Mouse (Mus musculus): Measurements from ENCODE around the gene Dazap1. TPM values are rescaled to one million over a fixed set of nuclear protein-coding genes. Genes with fewer than 3 reads are reported as not detected.

Dazap1 gene
- polyA plus RNA-seq, 1 experiment from 2014 or later: 69.7 TPM

DNA sequence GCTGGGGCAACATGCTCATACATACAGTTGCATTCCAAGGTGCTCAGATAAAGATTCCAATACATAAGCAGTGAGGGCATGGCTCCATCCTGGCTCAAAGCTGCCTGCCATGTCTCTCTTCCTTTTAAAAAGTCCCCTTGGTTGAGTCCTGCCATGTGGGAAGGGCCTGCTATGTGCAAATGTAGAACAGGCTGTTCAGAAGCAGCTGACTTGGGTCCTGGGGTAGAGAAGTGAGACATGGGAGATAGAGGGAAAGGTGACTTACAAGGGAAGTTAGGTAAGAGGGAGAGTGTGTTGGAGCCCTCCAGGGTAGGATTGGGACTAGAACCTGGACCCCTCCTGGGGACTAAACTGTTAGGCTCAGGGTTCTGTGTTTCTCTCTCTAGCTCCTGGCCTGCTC lies 9.3 kb upstream of the Dazap1 start:
- Histone ChIP-seq H3K27me3 (no peaks in the 10 kb centered on the region), H3K36me3 (replicated peaks) (peaks cover 45% of the 10 kb centered on the region), H3K4me2 (no peak overlapping the region), H3K4me1 (peaks cover 21% of the 10 kb centered on the region), H3K27ac (no peak overlapping the region), H3K9ac (no peak overlapping the region), H3K9me3 (no peaks in the 10 kb centered on the region), H3K4me3 (replicated peaks) (no peak overlapping the region)
- ATAC-seq (ENCODE audit: low FRiP score): no peak

DNA sequence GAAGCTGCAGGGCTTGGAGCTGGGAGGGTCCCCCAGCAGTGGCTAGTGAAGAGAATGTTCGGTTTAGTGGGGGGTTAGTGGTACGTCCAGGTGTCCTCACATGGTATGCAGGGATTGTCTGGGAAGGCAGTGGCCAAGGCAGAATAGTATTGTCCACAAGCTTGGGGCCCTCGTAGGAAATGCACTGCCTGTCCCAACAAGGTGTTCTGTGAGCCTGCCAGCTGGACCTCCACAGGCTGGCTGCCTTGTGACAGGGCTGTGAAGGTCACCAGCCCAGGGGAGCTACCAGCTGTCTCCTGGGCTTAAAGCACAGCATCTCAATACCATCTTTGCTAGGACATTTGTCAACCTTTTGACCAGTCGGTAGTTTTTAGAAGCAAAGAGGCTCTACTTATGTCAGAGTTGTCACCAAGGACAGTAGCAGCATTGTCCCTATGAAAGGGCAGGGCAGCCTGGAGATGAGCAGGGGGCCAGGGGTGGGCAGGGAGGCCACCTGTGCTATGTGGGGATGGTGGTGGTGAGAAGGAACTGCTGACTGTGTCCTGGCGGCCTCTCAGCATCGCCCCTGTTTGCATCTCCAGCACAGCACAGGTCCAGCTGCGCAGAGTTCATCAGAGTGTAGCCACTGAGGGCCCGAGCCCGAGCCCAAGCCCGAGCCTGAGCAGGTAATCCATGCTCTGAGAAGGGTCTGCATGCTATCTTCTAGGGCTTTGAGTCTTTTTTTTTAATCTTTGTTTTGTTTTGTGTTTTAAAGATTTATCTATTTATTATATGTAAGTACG lies 8.6 kb upstream of the Dazap1 start:
- no peaks in the 10 kb centered on the region for H3K9me3 ChIP-seq
- ATAC-seq (ENCODE audit: low FRiP score): no peak
- no peaks in the 10 kb centered on the region for H3K27me3 ChIP-seq
- no peak overlapping the region for H3K27ac ChIP-seq
- no peak overlapping the region for H3K4me3 ChIP-seq (replicated peaks)
- peaks cover 21% of the 10 kb centered on the region for H3K4me1 ChIP-seq
- 91% methylated on average over 11 of the region's 11 CpGs for WGBS
- no peak overlapping the region for H3K9ac ChIP-seq
- peaks cover 49% of the 10 kb centered on the region for H3K36me3 ChIP-seq (replicated peaks)
- H3K4me2 ChIP-seq: no peak overlapping the region

DNA sequence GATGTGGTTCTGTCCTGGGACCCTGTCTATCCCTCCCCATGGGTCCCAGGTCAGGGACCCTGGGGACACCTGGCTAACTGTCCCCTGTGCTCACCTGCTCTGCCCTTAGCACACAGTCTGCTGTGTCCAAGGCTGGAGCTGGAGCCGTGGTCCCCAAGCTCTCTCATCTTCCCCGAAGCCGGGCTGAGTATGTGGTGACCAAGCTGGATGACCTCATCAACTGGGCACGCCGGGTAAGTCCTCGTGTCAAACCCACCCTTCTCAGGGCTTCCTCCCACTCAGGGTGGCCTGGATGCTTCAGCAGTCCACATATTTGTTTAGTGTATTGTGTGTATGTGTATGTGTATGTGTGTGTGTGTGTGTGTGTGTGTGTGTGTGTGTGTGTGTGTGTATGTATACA lies 7.7 kb upstream of the Dazap1 start:
- WGBS: 92% methylated on average over 6 of the region's 6 CpGs
- H3K4me3 ChIP-seq (replicated peaks): no peak overlapping the region
- no peak for ATAC-seq (ENCODE audit: low FRiP score)
- H3K27me3 ChIP-seq: no peaks in the 10 kb centered on the region
- no peak overlapping the region for H3K27ac ChIP-seq
- H3K36me3 ChIP-seq (replicated peaks): peaks cover 57% of the 10 kb centered on the region
- H3K9ac ChIP-seq: no peak overlapping the region
- H3K4me2 ChIP-seq: no peak overlapping the region
- H3K4me1 ChIP-seq: peaks cover 21% of the 10 kb centered on the region
- H3K9me3 ChIP-seq: no peaks in the 10 kb centered on the region

DNA sequence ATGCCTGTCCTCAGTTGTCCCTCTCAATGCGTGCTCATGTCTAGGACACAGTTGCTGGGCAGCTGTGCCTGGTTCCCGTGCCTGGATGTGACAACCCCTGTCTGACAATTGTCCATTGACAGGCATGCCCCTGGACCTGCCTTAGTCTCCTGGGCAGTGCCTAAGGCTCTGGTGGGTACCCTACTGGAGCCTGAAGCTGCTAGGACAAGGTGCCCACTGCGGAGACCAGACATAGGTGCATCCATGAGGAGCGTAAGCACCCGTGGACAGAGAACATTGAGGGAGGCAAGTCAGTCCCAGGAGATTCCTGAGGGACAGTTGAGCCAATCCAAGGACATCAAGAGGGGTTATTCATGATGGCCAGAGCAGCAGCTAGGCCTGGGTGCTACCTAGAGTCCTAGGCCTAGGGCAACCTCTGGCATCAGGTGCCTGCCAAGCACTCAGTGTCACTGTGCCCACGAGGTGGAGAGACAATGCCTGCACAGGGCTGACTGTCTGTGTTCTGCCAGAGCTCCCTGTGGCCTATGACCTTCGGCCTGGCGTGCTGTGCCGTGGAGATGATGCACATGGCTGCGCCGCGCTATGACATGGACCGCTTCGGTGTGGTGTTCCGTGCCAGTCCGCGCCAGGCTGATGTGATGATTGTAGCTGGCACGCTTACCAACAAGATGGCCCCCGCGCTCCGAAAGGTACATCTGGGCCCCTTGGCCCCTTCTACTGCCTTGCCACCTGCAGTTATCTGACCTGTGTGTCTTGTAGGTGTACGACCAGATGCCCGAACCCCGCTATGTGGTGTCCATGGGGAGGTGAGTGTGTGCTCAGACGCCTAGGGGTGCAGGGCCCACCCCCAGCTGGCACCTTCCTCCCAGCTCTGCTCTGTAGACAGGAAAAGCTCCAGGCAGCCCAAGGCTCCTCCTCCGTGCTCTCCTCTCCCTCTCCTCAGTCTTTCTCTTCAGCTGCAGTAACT lies 6.7 kb upstream of the Dazap1 start:
- no peak overlapping the region for H3K9ac ChIP-seq
- H3K9me3 ChIP-seq: no peaks in the 10 kb centered on the region
- peaks cover 30% of the 10 kb centered on the region for H3K4me1 ChIP-seq
- 92% methylated on average over 25 of the region's 26 CpGs for WGBS
- H3K27me3 ChIP-seq: no peaks in the 10 kb centered on the region
- no peak overlapping the region for H3K27ac ChIP-seq
- H3K4me3 ChIP-seq (replicated peaks): no peak overlapping the region
- H3K36me3 ChIP-seq (replicated peaks): peaks cover 63% of the 10 kb centered on the region
- no peak for ATAC-seq (ENCODE audit: low FRiP score)
- H3K4me2 ChIP-seq: no peak overlapping the region

DNA sequence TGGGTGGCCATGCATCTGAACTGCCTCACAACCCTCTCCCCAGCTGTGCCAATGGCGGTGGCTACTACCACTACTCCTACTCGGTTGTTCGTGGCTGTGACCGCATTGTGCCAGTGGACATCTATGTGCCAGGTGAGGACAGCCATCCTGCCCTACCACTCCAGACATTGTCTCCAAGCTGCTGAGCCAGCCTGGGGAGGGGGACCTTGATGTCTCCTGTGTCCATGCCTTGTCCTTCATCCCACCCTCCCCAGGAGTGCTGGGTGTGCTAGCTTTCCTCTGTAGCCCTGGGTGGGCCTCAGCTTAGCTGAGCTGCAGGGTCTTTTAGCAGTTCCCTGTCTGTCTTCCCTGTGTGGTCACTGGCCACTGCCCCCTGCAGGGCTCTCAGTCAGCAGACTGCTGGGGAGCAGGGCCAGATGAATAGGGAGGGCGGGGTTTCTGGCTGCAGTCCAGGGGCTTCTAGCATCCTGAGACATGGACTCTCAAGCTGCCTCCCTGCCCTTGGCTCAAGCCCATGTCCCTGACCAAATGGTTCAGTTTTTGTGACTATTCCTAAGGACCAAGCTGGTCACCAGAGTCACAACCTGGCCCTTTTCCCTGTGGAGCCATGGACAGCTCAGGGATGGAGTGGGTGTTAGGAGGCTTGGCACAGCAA lies 5.3 kb upstream of the Dazap1 start:
- no peak overlapping the region for H3K27ac ChIP-seq
- no peak overlapping the region for H3K4me3 ChIP-seq (replicated peaks)
- peaks cover 29% of the 10 kb centered on the region for H3K4me1 ChIP-seq
- H3K4me2 ChIP-seq: no peak overlapping the region
- no peaks in the 10 kb centered on the region for H3K9me3 ChIP-seq
- 89% methylated on average over 5 of the region's 5 CpGs for WGBS
- H3K9ac ChIP-seq: no peak overlapping the region
- no peak for ATAC-seq (ENCODE audit: low FRiP score)
- peaks cover 63% of the 10 kb centered on the region for H3K36me3 ChIP-seq (replicated peaks)
- no peaks in the 10 kb centered on the region for H3K27me3 ChIP-seq

DNA sequence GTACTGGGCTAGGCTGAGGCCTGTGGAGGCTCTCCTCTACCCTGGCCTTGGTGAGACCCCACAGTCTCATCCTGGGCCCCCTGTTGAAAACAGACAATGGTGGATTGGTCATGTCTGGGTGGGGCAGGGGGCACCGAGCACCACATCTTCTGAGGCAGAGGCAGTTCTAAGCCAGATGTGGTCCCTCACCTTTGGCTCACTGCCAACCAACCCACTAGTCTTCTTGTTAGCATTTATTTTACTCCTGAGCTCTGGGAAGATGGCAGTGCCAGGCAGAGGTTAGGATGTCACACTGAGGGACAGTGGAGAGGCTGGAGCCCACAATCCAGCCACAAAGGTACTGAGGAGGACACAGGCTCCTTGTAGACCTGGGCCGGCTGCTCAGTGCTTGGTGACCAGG lies 3.4 kb upstream of the Dazap1 start:
- H3K4me3 ChIP-seq (replicated peaks): no peak overlapping the region
- no peak overlapping the region for H3K9ac ChIP-seq
- H3K4me1 ChIP-seq: peaks cover 41% of the 10 kb centered on the region
- no peaks in the 10 kb centered on the region for H3K9me3 ChIP-seq
- H3K4me2 ChIP-seq: no peak overlapping the region
- WGBS: 74% methylated on average over 2 of the region's 2 CpGs
- H3K27me3 ChIP-seq: no peaks in the 10 kb centered on the region
- peaks cover 58% of the 10 kb centered on the region for H3K36me3 ChIP-seq (replicated peaks)
- ATAC-seq (ENCODE audit: low FRiP score): no peak
- 0 out of 2 replicates have a peak overlapping the region, but pooled peaks have one; percentile 20 for H3K27ac ChIP-seq

DNA sequence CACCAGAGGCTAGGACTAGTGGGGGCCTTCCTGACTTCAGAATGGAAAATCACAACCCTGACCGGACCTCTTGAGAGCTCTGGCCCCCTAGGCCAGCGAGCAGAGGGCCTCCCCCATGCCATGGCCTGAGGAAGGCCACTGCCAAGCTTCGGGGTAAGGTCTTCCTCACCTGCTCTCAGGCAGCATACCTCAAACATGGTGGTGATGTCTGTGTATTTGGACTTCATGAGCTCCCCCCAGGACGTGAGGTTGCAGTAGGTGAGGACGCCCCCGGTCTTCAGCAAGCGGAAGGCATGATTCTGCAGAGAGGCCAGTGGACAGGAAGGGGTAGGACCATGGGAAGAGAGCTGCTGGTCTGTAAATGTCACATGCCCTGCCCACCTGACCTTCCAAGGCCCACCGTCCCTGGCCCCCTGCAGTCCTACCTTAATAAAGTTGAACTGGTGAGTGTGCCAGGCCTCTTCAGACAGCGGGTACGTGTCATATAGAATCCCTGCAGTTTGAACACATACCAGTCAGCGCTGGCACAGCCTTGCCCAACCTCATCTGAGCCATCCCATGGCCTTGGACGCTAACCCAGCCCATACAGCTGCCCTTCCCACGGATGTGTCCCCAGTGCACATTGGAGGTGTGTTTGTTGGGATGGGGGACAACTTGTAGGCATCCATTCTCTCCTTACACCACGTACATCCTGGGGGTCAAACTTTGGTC lies 2.4 kb upstream of the Dazap1 start:
- peak overlapping the region; percentile 82; the same call in 1 of the 2 replicates for H3K4me2 ChIP-seq
- H3K36me3 ChIP-seq (replicated peaks): peaks cover 48% of the 10 kb centered on the region
- no peak overlapping the region for H3K9ac ChIP-seq
- peaks cover 41% of the 10 kb centered on the region for H3K4me1 ChIP-seq
- no peak for ATAC-seq (ENCODE audit: low FRiP score)
- no peaks in the 10 kb centered on the region for H3K27me3 ChIP-seq
- WGBS: 92% methylated on average over 14 of the region's 14 CpGs
- H3K4me3 ChIP-seq (replicated peaks): no peak overlapping the region
- H3K9me3 ChIP-seq: no peaks in the 10 kb centered on the region
- H3K27ac ChIP-seq: 0 out of 2 replicates have a peak overlapping the region, but pooled peaks have one; percentile 5

DNA sequence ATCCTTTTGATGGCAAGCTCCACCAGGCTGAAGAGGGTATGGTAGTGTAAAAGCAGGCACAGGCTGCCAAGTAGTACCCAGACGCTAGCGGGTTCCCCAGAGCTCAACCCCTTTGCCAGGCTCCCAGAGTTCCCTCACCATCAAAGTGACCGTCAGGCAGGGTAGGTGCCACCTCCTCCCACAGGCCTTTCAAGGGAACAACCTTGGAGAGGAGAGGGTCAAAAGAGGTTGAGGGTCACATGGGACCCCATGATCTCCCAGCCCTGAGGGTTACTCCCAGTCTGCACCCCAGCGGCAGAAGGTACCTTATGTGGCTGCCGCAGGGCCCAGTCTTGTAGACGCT lies 1.9 kb upstream of the Dazap1 start:
- peaks cover 43% of the 10 kb centered on the region for H3K36me3 ChIP-seq (replicated peaks)
- no peak overlapping the region; the same call in 1 of the 2 replicates for H3K4me3 ChIP-seq (replicated peaks)
- H3K4me2 ChIP-seq: peak overlapping the region; percentile 82
- no peaks in the 10 kb centered on the region for H3K9me3 ChIP-seq
- no peaks in the 10 kb centered on the region for H3K27me3 ChIP-seq
- 70% methylated on average over 6 of the region's 6 CpGs for WGBS
- H3K27ac ChIP-seq: no peak overlapping the region
- ATAC-seq (ENCODE audit: low FRiP score): no peak
- peaks cover 41% of the 10 kb centered on the region for H3K4me1 ChIP-seq
- H3K9ac ChIP-seq: 0 out of 2 replicates have a peak overlapping the region, but pooled peaks have one; percentile 66

DNA sequence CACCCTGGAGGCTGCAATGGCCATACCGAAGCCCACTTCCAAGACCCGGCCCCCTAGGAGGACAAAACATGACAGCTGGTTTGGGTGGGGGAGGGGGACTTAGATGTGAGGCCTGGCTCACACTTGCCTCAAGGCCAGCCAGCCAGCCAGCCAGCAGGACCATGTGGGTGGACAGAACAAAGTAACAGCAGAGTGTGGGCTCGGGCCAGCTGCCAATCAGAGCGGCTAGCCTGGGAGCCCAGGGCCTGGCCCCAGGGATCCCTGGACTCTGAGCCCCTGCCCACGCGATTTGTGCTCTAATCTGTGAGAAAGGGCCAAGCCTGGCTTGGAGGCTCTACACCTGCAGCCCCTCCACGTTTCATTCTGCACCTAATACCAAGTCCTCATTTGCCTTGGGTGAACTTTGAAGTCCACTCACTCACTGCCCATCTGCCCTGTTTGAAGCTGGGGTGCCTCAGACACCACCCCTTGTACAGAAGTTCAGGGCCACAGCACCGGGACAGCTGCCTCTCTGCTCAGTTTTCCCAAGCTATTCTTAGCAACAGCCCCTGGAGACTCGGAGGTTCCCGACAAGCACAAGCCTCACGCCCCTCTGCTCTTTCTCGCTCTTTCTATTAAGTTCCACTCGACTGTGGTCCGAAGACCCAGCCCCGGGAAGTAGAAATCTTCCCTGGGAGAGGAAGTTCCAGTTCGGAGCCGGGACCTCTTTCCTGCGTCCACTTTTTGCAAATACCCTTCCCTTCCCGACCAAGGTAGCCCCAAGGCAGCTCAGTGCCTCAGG lies 1.2 kb upstream of the Dazap1 start:
- peaks cover 41% of the 10 kb centered on the region for H3K4me1 ChIP-seq
- peak overlapping the region; percentile 66 for H3K9ac ChIP-seq
- peak overlapping the region; percentile 92 for H3K27ac ChIP-seq
- H3K4me2 ChIP-seq: peak overlapping the region; percentile 82
- H3K36me3 ChIP-seq (replicated peaks): peaks cover 37% of the 10 kb centered on the region
- H3K9me3 ChIP-seq: no peaks in the 10 kb centered on the region
- H3K4me3 ChIP-seq (replicated peaks): peak overlapping the region; percentile 44
- no peaks in the 10 kb centered on the region for H3K27me3 ChIP-seq
- 6% methylated on average over 19 of the region's 19 CpGs for WGBS
- no peak for ATAC-seq (ENCODE audit: low FRiP score)

DNA sequence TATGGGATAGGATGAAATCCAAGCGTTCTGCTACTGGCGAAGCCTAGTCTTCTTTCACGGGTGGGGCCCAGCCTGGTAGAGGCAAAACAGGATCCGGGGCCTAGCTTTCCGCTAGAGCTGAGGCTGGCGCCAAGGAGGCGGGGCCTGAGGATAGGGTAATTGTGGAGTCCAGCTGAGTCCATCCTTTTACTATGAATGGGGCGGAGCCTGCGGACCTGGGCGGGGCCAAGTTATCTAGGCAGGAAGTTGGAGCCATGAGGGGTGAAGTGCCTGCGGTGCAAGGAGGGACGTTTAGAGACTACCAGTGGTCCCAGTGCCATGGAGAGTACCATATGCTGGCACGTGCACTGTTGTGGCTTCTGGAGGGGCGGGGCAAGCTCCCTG lies 291 bp downstream of the Dazap1 start:
- WGBS: under 1% methylated on average over 14 of the region's 14 CpGs
- Histone ChIP-seq H3K27me3 (no peaks in the 10 kb centered on the region), H3K4me3 (replicated peaks) (peak overlapping the region; percentile 44), H3K9me3 (no peaks in the 10 kb centered on the region), H3K27ac (peak overlapping the region; percentile 92), H3K36me3 (replicated peaks) (peaks cover 22% of the 10 kb centered on the region), H3K4me2 (peak overlapping the region; percentile 82), H3K9ac (peak overlapping the region; percentile 52), H3K4me1 (peaks cover 46% of the 10 kb centered on the region)
- peak; percentile 53 for ATAC-seq (ENCODE audit: low FRiP score)

DNA sequence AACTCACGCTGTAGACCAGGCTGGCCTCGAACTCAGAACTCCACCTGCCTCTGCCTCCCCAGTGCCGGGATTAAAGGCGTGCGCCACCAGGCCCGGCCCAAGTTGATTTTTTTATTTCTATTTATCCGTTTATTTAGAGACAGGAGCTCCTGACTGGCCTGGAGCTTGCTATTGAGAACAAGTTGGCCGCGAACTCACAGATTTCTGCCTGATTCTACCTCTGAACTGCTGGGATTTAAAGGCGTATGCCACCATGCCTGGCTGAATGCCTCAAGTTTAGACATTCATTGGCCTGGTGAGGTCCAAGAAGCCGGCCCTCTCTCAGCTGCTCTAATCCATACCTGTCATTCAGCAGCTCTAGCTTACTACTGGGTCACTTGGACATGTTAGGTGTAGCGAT lies 883 bp downstream of the Dazap1 start:
- Histone ChIP-seq H3K4me2 (peak overlapping the region; percentile 82; the same call in 1 of the 2 replicates), H3K36me3 (replicated peaks) (peaks cover 16% of the 10 kb centered on the region), H3K9me3 (no peaks in the 10 kb centered on the region), H3K27me3 (no peaks in the 10 kb centered on the region), H3K4me1 (peaks cover 52% of the 10 kb centered on the region), H3K4me3 (replicated peaks) (no peak overlapping the region), H3K27ac (no peak overlapping the region), H3K9ac (no peak overlapping the region)
- no peak for ATAC-seq (ENCODE audit: low FRiP score)
- WGBS: 78% methylated on average over 12 of the region's 12 CpGs
